Mouse (Mus musculus): ENCODE results near the gene Ccdc88b. TPM values are rescaled to one million over a fixed set of nuclear protein-coding genes. Genes with fewer than 3 reads are reported as not detected.

Ccdc88b gene
- polyA plus RNA-seq, 1 experiment: 31.8 TPM

DNA sequence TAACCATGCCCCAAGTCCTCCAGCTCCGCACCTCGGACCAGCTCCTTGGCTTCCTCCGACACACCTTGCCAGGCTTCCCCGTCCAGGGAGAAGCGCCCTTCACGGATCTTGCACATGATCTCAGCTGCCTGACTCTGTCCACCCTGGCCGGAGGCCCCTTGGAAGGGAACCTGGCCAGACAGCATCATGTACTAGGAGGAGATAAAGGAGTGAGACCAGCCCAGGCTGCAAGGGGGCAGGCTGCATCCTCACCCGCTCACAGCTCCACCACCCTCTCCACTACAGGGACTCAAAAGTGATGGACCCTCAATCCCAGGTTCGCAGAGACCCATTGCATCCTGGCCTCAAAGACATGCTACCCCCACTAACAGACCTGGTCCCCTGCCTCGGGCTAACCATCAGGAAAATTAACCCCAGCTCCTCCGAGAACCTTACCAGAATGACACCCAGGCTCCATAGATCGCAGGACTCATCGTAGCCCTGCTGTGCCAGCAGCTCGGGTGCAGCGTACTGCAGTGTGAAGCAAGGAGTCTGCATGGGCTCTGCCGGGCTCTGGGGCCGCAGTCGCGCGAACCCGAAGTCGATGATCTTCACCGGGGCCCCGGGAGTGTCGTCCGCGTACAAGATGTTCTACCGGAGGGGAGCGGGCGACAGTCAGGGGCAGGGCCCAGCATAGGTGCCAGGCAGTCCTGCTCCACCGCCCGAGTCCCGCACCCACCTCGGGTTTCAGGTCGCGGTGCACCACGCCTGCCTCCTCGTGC lies 27.3 kb downstream of the Ccdc88b start:
- no peak overlapping the region for H3K27ac ChIP-seq (ENCODE audit: insufficient read depth, low read depth, low read length)
- TF ChIP-seq POLR2A (IDR thresholded peaks at IDR 0.05; ENCODE audit: borderline replicate concordance, low read depth, low read length) (no peak), CTCF (IDR thresholded peaks at IDR 0.05; ENCODE audit: low read depth, low read length) (no peak)
- no peak overlapping the region for H3K4me3 ChIP-seq (ENCODE audit: insufficient read depth, low read length)
- no peaks in the 10 kb centered on the region for H3K4me1 ChIP-seq (ENCODE audit: control insufficient read depth, insufficient read depth, low read length)

DNA sequence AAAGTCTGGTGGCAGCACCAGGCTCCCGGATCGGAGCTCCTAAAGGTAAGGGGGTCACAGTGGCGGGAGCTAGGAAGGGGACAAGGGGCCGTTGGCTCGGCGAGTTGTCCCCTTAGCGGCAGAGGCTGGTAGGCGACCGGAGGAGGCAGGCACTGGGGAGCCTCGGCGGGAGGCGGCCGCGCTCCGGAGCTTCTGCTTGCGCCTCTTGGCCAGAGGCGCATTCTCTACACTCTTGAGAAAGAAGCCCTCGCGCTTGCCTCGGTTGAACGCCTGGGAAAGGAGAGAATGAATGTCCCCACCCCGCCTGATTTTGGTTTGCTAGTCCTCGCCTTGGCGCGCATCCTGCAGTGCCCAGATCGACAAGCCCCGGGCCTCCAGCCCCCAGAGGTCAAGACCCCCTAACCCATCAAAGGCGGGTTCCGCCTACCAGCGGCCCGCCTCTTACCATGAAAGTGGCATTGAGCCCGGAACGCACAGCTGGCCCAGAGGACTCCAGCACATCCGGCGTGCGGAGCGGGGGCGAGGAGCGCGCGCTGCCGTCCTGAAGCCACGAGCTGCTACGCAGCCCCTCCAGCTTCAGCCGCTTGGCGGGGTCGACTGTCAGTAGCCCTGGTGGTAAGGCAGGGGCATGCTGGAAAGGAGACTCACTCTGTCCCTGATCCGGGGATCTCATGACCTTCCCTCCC lies 28.0 kb downstream of the Ccdc88b start:
- no peak for TF ChIP-seq CTCF (IDR thresholded peaks at IDR 0.05; ENCODE audit: low read depth, low read length)
- no peak for TF ChIP-seq POLR2A (IDR thresholded peaks at IDR 0.05; ENCODE audit: borderline replicate concordance, low read depth, low read length)
- Histone ChIP-seq H3K27ac (ENCODE audit: insufficient read depth, low read depth, low read length) (no peak overlapping the region), H3K4me1 (ENCODE audit: control insufficient read depth, insufficient read depth, low read length) (no peaks in the 10 kb centered on the region), H3K4me3 (ENCODE audit: insufficient read depth, low read length) (no peak overlapping the region)

DNA sequence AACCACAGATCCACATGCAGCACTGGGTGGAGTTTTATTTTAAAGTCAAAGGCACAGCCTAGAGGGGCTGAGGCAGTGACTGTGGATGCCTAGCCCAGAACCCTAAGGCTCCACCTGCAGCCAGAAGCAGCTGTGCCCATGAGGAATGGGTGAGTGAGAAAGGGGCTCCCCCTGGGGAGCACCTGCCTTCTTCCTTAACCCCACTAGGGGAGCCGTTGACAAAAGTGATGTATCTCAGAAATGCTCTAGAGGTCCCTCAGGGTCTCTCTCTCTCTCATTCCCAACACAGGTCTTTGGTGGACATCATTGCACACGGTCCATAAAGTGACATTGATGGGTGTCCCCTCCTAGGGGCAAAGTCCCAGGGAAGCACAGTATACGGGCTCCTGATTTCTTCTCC lies 28.9 kb downstream of the Ccdc88b start:
- H3K27ac ChIP-seq (ENCODE audit: insufficient read depth, low read depth, low read length): no peak overlapping the region
- TF ChIP-seq POLR2A (IDR thresholded peaks at IDR 0.05; ENCODE audit: borderline replicate concordance, low read depth, low read length) (no peak), CTCF (IDR thresholded peaks at IDR 0.05; ENCODE audit: low read depth, low read length) (no peak)
- no peaks in the 10 kb centered on the region for H3K4me1 ChIP-seq (ENCODE audit: control insufficient read depth, insufficient read depth, low read length)
- H3K4me3 ChIP-seq (ENCODE audit: insufficient read depth, low read length): no peak overlapping the region

DNA sequence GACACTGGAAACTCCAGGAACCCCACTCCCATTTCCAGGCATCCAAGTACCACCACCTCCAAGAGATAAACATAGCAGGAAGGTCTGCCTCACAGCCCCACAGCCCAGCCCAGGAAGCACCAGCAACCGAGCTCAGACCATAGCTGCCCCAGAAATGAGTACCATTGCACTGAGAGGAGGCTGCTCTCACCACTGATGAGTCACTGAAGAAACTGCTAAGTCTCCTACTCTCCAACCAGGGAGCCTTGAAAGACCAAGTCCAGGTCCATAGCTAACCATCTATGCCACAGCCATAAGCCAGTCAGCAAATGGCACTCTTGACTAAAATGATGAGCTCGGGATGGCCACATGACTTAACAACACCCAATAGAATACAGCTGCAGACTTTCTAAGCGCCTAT lies 31.4 kb downstream of the Ccdc88b start:
- no peaks in the 10 kb centered on the region for H3K4me1 ChIP-seq (ENCODE audit: control insufficient read depth, insufficient read depth, low read length)
- H3K27ac ChIP-seq (ENCODE audit: insufficient read depth, low read depth, low read length): no peak overlapping the region
- TF ChIP-seq POLR2A (IDR thresholded peaks at IDR 0.05; ENCODE audit: borderline replicate concordance, low read depth, low read length) (no peak), CTCF (IDR thresholded peaks at IDR 0.05; ENCODE audit: low read depth, low read length) (no peak)
- H3K4me3 ChIP-seq (ENCODE audit: insufficient read depth, low read length): no peak overlapping the region

DNA sequence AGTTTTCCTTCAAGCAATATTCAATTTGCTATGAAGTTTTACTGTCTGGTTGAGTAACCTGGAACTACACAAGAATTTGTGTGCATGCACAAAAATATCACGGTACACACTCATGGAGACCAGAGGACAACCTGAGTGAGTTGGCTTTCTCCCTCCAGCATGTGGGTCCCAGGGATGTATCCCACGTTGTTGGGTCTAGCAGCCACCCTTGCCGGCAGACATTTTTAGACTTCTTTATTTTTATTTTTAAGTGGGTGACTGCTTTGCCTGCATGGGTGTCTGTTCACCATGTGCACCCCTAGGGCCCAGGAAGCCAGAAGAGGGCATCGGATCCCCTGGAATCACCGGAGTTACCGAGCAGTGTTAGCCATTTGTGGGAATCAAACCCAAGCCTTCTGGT lies 32.6 kb downstream of the Ccdc88b start:
- no peaks in the 10 kb centered on the region for H3K4me1 ChIP-seq (ENCODE audit: control insufficient read depth, insufficient read depth, low read length)
- H3K4me3 ChIP-seq (ENCODE audit: insufficient read depth, low read length): no peak overlapping the region
- H3K27ac ChIP-seq (ENCODE audit: insufficient read depth, low read depth, low read length): no peak overlapping the region
- TF ChIP-seq POLR2A (IDR thresholded peaks at IDR 0.05; ENCODE audit: borderline replicate concordance, low read depth, low read length): no peak
- no peak for TF ChIP-seq CTCF (IDR thresholded peaks at IDR 0.05; ENCODE audit: low read depth, low read length)

DNA sequence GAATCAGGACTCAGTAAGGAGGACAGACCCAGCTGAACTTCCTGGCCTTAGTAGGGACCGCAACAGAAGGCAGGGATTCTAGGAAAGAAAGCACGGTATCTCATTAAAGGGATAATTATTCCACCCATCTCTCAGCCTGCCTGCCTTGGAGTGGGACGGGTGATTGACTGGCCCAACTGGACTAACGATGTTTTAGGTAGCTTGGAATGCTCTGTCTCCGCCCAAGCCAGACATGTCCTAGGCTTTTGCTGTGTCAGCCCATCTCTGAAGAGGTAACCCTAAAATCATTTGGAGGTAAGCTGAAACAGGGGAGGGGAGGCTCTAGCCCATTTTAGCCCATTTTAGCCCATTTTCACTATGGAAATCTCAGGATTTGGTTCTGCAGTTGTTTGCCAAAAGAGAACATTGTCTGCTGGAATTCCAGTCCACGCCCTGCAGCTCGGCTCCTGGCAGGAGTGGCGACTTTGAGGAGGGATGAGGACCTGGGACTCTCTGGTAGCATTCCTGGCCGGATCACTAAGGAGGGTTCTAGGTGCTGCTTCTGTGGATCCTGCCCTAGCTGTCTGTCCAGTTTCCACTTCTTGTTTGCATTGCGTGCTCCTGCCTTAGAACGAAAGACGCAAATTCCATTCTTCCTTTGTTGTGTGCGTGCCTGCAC lies 37.3 kb downstream of the Ccdc88b start:
- no peak for TF ChIP-seq CTCF (IDR thresholded peaks at IDR 0.05; ENCODE audit: low read depth, low read length)
- no peak for TF ChIP-seq POLR2A (IDR thresholded peaks at IDR 0.05; ENCODE audit: borderline replicate concordance, low read depth, low read length)
- Histone ChIP-seq H3K27ac (ENCODE audit: insufficient read depth, low read depth, low read length) (no peak overlapping the region), H3K4me1 (ENCODE audit: control insufficient read depth, insufficient read depth, low read length) (no peaks in the 10 kb centered on the region), H3K4me3 (ENCODE audit: insufficient read depth, low read length) (no peak overlapping the region)

DNA sequence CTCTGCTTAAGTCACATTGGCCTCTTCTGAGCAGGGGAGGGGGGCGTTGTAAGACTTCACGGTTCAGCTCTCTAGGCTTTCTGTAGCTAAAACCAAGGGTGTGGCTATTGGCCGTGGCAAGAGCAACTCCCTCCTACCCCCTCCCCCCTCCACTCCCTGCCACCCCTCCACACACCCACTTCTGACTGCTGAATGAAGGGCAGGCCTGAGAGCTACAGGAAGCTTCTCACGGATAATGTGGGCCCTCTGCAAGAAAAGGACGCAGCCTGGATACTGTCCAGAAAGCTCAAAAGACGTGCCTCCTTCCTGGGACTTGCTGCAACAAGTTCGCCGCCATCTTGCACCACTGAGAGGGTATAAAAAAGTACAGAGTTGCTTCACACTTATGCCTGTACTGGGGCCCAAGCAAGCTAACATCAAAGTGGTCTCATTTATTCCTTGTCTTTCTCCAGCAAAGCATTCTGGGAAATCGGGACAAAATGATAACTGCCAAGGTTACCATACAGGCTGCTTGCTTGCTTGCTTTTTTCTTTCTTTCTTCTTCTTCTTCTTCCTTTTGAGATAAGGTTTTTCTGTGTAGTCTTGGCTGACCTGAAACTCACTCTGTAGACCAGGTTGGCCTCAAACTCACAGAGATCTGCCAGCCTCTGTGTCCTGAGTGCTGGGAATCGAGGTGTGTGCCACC lies 38.7 kb downstream of the Ccdc88b start:
- no peaks in the 10 kb centered on the region for H3K4me1 ChIP-seq (ENCODE audit: control insufficient read depth, insufficient read depth, low read length)
- TF ChIP-seq CTCF (IDR thresholded peaks at IDR 0.05; ENCODE audit: low read depth, low read length) (no peak), POLR2A (IDR thresholded peaks at IDR 0.05; ENCODE audit: borderline replicate concordance, low read depth, low read length) (no peak)
- H3K4me3 ChIP-seq (ENCODE audit: insufficient read depth, low read length): no peak overlapping the region
- no peak overlapping the region for H3K27ac ChIP-seq (ENCODE audit: insufficient read depth, low read depth, low read length)

DNA sequence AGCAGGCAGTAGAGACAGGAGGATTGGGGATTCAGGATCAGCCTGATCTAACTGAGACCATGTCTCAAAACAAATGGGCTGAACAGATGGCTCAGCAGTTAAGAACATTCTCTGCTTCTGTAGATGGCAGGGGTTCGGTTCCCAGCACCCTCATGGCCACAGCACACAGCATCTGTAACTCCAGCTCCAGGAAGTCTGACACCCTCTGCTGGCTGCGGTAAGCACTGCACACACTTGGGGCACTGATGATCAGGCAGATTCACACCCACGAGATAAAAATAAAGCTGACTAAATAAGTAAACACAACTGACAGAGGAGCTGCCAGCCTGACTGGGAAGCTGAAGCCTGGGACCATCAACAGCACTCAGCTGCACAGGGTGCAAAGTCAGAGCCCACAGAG lies 43.1 kb downstream of the Ccdc88b start:
- no peak for TF ChIP-seq CTCF (IDR thresholded peaks at IDR 0.05; ENCODE audit: low read depth, low read length)
- TF ChIP-seq POLR2A (IDR thresholded peaks at IDR 0.05; ENCODE audit: borderline replicate concordance, low read depth, low read length): no peak
- Histone ChIP-seq H3K4me1 (ENCODE audit: control insufficient read depth, insufficient read depth, low read length) (no peaks in the 10 kb centered on the region), H3K4me3 (ENCODE audit: insufficient read depth, low read length) (no peak overlapping the region)

DNA sequence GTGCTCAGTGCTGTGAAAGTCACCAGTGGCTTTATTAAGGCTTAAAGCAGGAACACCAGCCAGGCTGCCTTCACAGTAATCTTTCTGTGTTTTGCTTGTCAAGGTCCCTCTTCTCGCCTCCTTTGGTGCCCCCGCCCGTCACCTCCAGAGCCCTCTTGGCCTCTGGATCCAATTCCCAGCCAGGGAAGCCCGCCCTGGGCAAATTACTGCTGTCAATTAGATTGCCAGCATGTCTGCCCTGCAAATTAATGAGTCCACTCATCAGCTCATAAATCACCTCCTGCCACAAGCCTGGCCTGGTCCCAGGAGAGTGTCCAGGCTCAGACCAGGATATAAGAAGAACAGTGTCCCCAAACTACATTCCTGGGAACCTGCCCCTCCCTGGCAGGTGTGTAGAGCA lies 43.6 kb downstream of the Ccdc88b start:
- H3K27ac ChIP-seq (ENCODE audit: insufficient read depth, low read depth, low read length): no peak overlapping the region
- TF ChIP-seq CTCF (IDR thresholded peaks at IDR 0.05; ENCODE audit: low read depth, low read length) (no peak), POLR2A (IDR thresholded peaks at IDR 0.05; ENCODE audit: borderline replicate concordance, low read depth, low read length) (no peak)
- H3K4me3 ChIP-seq (ENCODE audit: insufficient read depth, low read length): no peak overlapping the region
- no peaks in the 10 kb centered on the region for H3K4me1 ChIP-seq (ENCODE audit: control insufficient read depth, insufficient read depth, low read length)

More for the DNA sequence above, 43.1 kb downstream of the Ccdc88b start:
- no peak overlapping the region for H3K27ac ChIP-seq (ENCODE audit: insufficient read depth, low read depth, low read length)

Other genes starting within 250 kb of the Ccdc88b start
- gene Rps6ka4, start 17.6 kb downstream of the Ccdc88b start, polyA plus RNA-seq (2012; ENCODE audit: insufficient read depth, insufficient read length, missing spikeins): 17.9 and 20.5 TPM in 2 replicates
- gene Trmt112, start 51.5 kb upstream of the Ccdc88b start, polyA plus RNA-seq (2012; ENCODE audit: insufficient read depth, insufficient read length, missing spikeins): 71.2 and 82.0 TPM in 2 replicates
- 349 and 382 TPM in 2 replicates for gene Prdx5, start 51.9 kb upstream of the Ccdc88b start, polyA plus RNA-seq (2012; ENCODE audit: insufficient read depth, insufficient read length, missing spikeins)
- gene Esrra, start 63.6 kb upstream of the Ccdc88b start, polyA plus RNA-seq (2012; ENCODE audit: insufficient read depth, insufficient read length, missing spikeins): 35.3 and 41.6 TPM in 2 replicates
- gene Catsperz, start 67.2 kb upstream of the Ccdc88b start, polyA plus RNA-seq (2012; ENCODE audit: insufficient read depth, insufficient read length, missing spikeins): not detected in 2 replicates
- gene Kcnk4, start 76.3 kb upstream of the Ccdc88b start, polyA plus RNA-seq (2012; ENCODE audit: insufficient read depth, insufficient read length, missing spikeins): not detected in 2 replicates
- gene Bad, start 83.7 kb upstream of the Ccdc88b start, polyA plus RNA-seq (2012; ENCODE audit: insufficient read depth, insufficient read length, missing spikeins): 36.2 and 38.5 TPM in 2 replicates
- gene Gpr137, start 84.3 kb upstream of the Ccdc88b start, polyA plus RNA-seq (2012; ENCODE audit: insufficient read depth, insufficient read length, missing spikeins): 31.6 and 36.4 TPM in 2 replicates
- 64.2 and 73.7 TPM in 2 replicates for gene Ppp1r14b, start 116.8 kb upstream of the Ccdc88b start, polyA plus RNA-seq (2012; ENCODE audit: insufficient read depth, insufficient read length, missing spikeins)
- gene Plcb3, start 118.3 kb upstream of the Ccdc88b start, polyA plus RNA-seq (2012; ENCODE audit: insufficient read depth, insufficient read length, missing spikeins): 39.8 and 40.6 TPM in 2 replicates
- 118 and 126 TPM in 2 replicates for gene Fkbp2, start 122.3 kb upstream of the Ccdc88b start, polyA plus RNA-seq (2012; ENCODE audit: insufficient read depth, insufficient read length, missing spikeins)
- gene Vegfb, start 129.4 kb upstream of the Ccdc88b start, polyA plus RNA-seq (2012; ENCODE audit: insufficient read depth, insufficient read length, missing spikeins): 30.1 and 39.9 TPM in 2 replicates
- 26.8 and 32.2 TPM in 2 replicates for gene Dnajc4, start 134.4 kb upstream of the Ccdc88b start, polyA plus RNA-seq (2012; ENCODE audit: insufficient read depth, insufficient read length, missing spikeins)
- 9.6 and 11.1 TPM in 2 replicates for gene Nudt22, start 137.9 kb upstream of the Ccdc88b start, polyA plus RNA-seq (2012; ENCODE audit: insufficient read depth, insufficient read length, missing spikeins)
- 1.7 and 2.5 TPM in 2 replicates for gene Trpt1, start 137.9 kb upstream of the Ccdc88b start, polyA plus RNA-seq (2012; ENCODE audit: insufficient read depth, insufficient read length, missing spikeins)
- 179 and 190 TPM in 2 replicates for gene Fermt3, start 161.3 kb upstream of the Ccdc88b start, polyA plus RNA-seq (2012; ENCODE audit: insufficient read depth, insufficient read length, missing spikeins)
- gene Stip1, start 181.8 kb upstream of the Ccdc88b start, polyA plus RNA-seq (2012; ENCODE audit: insufficient read depth, insufficient read length, missing spikeins): 54.7 and 56.2 TPM in 2 replicates
- gene Macrod1, start 198.6 kb upstream of the Ccdc88b start, polyA plus RNA-seq (2012; ENCODE audit: insufficient read depth, insufficient read length, missing spikeins): 14.9 and 18.3 TPM in 2 replicates
- gene Flrt1, start 247.5 kb upstream of the Ccdc88b start, polyA plus RNA-seq (2012; ENCODE audit: insufficient read depth, insufficient read length, missing spikeins): not detected in 2 replicates